Mouse (Mus musculus) olfactory bulb, adult 2 months (tissue): Measurements from ENCODE around the gene Clec2h.
"Not testable (repeated sequence)": the region's sequence is repeated elsewhere in the genome, so short reads cannot be mapped to it uniquely, and the experiment has no call there.

ENCODE experiments used
- CTCF ChIP-seq: fragments of 200-500 bp; IDR thresholded peaks from 2 replicates; pipeline ENCODE4 v1.5.1; 2012; ENCODE audit warnings: low read depth, mild to moderate bottlenecking, low read length, moderate library complexity; ENCODE audit not compliant: insufficient read depth
- POLR2A ChIP-seq: fragments of 200-500 bp; IDR thresholded peaks from 2 replicates; pipeline ENCODE4 v1.6.1; 2012; ENCODE audit warnings: mild to moderate bottlenecking, low read depth, low read length, moderate library complexity; ENCODE audit not compliant: insufficient read depth

GRCm38 (mm10) chr6:128650827-128651226 is 11.4 kb upstream of the Clec2h start:
- not testable (repeated sequence) for TF ChIP-seq POLR2A, CTCF
